Mouse (Mus musculus): Measurements from ENCODE around the gene Clcn6. TPM values are rescaled to one million over a fixed set of nuclear protein-coding genes. Genes with fewer than 3 reads are reported as not detected.

Clcn6 gene
- total RNA-seq (2021): 1 to 10 TPM; 4.8 to 4.9 TPM
- long read RNA-seq, experiment 1, partial matches to known transcripts: 0 of 6 reads
- long read RNA-seq, experiment 1, other reads (novel, unspliced or antisense): 6 of 6 reads
- long read RNA-seq, experiment 2, partial matches to known transcripts: 0 of 6 reads
- long read RNA-seq, experiment 2, other reads (novel, unspliced or antisense): 2 of 6 reads

DNA sequence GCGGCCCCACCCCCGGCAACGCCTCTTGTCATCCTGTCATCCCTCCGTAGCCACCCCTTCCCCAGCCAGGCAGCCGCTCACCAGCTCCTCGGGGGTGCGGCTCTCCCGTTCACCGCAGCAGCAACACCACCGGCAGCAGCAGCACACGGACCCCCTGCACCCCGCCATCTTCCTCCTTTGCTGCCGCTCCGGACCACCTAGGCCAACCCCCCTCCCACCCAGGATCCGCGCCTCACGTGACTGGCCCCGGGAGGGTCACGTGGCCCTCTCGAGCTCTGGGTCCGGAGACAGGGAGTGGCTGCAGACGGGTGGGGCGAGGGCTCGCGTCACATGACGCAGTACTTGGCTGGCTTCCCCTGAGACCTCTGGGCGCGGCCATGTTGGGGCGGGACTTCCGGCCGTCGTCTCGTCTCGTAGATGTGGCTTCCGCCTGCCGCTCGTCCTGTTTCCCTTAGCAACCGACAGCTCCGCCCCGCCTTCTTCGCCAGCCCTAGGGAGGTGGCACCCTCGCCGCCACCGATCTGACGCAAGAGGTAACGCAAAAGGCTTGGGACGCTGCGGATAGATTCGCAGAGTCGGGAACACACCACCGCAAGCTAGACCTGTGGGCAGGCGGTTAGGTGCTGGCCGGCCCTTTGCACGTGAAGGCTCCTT, at the start of gene Clcn6, which contains the start of gene Mthfr:
TSS of gene Clcn6 (minus strand) at position 222 of the 654 bp plus-strand sequence.
TSS of gene Mthfr (plus strand) at position 478 of the 654 bp plus-strand sequence.
- peak; percentile 100 for DNase-seq (ENCODE audit: low spot score)

GRCm38 (mm10) chr4:148087907-148088527, 49.4 kb upstream of the Clcn6 start, which contains the start of gene Agtrap:
TSS of gene Agtrap (minus strand) at chr4:148088031.
- peak; percentile 96 for DNase-seq (ENCODE audit: low spot score)

DNA sequence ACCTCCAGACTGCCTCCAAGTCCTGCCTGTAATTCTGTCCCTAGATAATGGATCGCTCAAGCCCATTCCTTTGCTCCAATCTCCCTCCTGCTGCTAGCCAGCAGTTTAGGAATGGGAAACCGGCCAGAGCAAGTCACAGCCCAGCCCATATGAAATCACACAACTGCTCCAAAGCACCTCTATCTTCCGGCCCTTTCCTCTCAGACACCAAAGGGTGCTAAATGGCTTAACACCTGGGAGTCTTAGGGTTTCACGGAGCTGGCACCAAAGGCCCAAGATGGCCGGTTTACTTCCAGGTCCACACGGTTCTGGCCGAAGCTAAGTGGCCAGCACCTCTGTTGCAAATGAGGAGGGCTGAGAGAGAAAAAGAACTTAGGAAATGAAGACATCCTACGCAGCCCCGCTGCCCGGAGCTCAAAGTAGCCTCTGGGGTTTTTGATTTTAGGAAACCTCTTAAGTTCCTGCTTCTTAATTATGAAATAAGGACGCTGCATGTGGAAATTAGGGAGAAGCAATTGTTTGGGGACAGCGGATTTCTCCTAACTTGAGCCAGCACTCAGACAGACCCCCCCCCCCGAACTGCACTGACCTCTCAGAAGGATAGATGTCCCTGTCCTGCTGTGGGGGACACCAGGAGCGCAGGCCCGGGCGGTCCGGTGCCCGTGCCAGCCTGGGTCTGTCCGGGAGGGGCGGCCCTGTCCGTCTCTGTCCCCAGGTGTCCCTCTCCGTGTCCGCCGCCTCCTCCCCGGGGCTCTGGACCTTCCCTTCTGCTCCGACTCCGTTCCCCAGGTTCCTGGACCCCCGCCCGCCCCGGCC, 48.7 kb upstream of the Clcn6 start:
- peak; percentile 62 for DNase-seq (ENCODE audit: low spot score)

DNA sequence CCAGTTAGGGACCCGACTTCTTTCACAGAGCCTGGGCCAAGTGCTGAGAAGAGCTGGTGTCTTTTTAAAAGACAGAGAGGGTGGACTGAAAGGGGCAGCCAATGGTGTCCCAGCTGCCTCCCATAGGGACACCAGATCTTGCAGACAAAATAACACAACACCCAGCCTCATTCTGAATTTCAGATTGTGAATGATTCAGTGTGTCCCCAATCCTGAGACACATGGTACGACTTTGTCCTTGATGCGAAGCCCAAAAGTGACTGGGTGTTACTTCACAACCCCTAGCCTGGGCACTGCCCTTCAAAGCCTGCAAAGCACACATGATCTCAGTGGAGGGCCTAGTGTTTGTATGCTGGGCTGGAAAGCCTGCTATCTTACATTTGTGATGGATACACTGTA, 47.3 kb upstream of the Clcn6 start:
- no peak for DNase-seq (ENCODE audit: low spot score)

- DNase-seq (ENCODE audit: low spot score): no peak
Measured at GRCm38 (mm10) chr4:148085131-148085906, 46.7 kb upstream of the Clcn6 start.

DNA sequence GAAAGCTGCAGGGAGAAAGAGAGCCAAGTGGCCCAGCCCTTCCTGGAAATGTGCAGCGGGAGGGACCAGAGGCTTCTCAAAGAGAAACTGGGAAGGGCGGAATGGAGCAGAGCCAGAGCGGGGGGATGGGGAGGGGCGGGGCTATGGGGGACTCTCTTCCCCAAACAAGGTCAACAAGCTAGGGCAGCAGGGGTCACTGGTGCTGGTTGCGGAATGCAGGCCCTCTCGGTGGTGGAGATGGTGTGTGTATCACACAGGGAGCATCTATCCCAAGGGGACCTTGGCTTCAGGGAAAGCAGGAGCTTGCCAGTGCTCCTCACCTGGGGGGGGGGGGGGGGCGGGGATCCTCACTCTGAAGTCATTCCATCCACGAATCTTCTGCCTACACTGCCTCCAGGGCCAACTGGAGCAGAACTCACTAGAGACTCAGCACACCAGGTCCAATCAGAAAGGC, 45.7 kb upstream of the Clcn6 start:
- DNase-seq (ENCODE audit: low spot score): peak; percentile 65

DNA sequence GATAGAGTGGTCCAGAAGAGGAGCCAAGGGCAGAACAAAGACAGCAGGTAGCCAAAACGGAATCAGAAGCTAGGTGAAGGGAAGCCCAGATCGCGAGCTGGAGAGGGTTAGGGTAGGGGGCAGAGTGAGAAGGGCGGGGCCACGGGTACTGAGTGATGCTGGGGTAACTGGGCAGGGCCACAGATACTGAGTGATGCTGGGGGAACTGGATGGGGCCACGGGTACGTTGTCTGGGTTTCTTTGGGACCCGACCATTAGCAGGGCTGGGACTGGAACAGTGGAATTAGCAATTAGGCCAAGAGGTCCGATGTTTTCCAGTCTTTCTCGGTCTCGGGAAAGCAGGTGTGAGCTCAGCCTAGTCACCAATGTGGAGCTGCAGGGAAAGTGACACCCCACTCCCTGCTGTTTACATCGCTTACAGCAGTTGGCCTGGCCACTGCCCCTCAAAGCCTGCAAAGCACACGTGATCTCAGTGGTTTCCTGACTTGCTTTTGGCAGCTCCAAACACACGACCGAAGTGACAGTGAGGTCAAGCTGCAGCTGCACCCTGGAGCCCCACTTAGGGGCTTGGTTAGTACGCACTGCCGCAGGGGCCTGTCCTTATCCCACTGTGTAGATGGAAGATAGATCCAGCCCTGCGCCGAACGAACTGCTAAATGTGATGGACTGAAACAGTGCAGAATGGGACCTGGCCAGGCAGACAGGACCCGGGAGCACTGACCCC, 44.7 kb upstream of the Clcn6 start:
- DNase-seq (ENCODE audit: low spot score): no peak

- peak; percentile 74 for DNase-seq (ENCODE audit: low spot score)
Measured at GRCm38 (mm10) chr4:148082257-148083044, 43.8 kb upstream of the Clcn6 start.

DNA sequence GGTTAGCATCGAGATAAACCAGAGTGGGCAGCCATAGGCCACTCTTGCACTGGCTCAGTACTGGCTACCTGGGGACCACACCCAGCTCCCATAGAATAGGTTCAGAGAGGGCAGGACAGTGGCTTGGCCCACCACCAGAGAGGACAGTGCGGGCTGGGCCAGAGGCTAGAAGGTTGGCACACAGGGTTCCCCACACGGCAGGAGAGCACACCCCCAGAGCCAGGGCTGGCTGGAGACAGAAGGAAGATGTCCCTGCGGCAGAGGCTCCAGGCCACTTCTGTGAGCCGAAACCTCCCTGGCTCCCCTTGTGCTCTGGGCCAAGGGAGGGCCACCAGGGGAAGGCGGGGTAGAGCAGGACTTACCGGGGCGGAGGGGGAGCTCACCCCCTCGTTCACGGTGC, 42.6 kb upstream of the Clcn6 start:
- no peak for DNase-seq (ENCODE audit: low spot score)

- DNase-seq (ENCODE audit: low spot score): no peak
Measured at GRCm38 (mm10) chr4:148080597-148080973, 42.0 kb upstream of the Clcn6 start.

DNA sequence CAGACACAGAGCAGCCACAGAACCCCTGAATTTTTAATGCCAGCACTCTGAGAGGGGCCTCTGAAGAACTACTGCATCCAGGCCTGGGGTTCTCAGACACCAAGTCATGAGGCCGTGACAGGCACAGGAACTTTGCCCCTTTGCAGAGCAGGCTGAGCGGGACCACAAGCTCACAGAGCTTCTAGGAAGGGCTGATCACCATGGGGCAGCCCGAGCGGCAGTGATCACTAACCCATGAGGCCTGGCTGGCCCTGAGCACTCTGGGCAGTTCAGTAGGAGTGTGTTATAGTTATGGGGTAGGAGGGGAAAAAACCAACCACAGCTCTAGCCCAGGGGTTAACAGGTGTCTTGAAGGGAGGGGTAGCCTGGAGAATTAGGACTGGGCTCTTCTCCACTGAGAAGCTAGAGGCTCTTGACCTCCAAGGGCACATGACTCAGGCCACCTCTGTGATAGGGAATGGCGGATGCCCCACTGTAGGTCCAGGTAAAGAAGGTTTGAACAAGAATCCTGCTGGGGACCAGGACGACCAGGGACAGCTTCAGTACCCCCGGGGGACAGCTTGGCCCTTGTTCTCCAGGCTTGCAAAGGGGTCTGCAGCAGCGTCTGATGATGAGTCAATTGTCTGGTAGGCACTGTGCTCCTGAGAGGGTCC, 41.4 kb upstream of the Clcn6 start:
- no peak for DNase-seq (ENCODE audit: low spot score)

DNA sequence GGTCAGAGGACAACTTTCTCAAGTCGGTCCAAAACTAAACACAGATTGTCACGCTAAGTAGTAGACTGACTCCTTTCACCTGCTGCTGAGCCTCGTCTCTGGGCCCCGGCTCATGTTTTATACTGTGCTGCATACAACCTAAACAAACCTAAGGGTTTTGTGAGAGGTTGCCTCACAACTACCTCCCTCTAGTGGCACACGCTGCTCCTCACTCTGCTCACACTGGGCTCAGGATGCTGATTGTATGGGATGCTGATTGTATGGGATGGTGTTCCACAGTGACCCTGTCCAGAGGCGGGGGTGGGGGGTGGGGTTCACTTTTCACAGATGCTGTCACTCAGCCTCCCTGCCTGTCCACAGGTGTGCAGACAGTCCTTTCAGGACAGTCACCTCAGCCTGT, 40.6 kb upstream of the Clcn6 start:
- DNase-seq (ENCODE audit: low spot score): no peak

- DNase-seq (ENCODE audit: low spot score): no peak
Measured at GRCm38 (mm10) chr4:148075881-148076280, 37.3 kb upstream of the Clcn6 start.

- peak; percentile 78 for DNase-seq (ENCODE audit: low spot score)
Measured at GRCm38 (mm10) chr4:148075259-148075658, 36.6 kb upstream of the Clcn6 start.

- DNase-seq (ENCODE audit: low spot score): no peak
Measured at GRCm38 (mm10) chr4:148074521-148075189, 36.0 kb upstream of the Clcn6 start.

DNA sequence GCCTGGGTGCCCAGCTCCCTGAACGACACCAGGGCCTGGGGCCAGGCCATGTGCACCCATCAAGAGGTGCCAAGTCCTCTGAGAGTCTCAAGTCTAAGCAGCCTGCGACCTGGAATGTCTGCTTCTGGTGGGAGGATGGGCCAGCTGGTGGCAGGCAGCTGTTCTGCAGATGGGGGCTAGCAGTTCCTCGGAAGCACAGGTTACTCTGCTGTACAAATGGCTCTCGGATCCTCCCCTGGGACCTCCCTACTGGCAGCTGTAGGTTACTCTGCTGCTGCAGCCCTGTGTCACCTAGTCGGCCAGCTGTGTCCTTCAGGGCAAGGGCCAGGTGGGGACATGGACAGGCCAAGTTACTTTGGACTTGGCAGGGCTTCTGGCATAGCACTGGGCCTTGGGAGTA, 32.9 kb upstream of the Clcn6 start:
- DNase-seq (ENCODE audit: low spot score): no peak

DNA sequence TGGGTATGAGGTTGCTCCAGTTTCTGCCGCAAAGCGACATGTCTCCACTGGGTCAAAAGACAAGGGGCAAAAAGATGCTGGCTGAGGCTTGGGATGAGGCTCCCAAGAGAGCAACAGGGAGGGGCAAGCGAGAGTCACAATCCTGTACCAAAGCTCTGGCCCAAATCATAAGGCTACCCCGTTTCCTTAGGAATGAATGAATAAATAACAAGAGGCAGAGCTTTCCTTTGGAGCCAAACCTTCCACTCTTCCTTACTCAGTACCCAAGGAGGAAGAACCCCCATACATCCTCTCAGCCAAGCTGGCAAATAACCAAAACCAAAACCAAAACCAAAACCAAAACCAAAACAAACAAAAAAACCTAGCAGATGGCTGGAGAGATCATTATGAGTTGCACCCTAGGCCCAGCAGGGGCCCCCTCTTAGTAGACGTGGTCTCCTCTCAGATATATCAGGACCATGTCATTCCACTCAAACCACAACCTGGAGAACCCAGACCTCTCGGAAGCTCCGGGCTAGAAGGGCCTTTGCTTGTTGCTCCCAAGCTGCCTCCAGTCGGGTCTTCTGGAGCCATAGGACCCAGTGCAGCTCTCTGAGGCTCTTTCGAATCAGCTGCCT, 31.1 kb upstream of the Clcn6 start:
- no peak for DNase-seq (ENCODE audit: low spot score)

GRCm38 (mm10) chr4:148067346-148067745, 28.7 kb upstream of the Clcn6 start:
- DNase-seq (ENCODE audit: low spot score): no peak

All from gastrocnemius, adult 18-20 months (tissue).